Mouse (Mus musculus): ENCODE results near the gene Reps2.
A peak's percentile ranks its signal among the peaks of the same experiment; 100 is the strongest.

DNA sequence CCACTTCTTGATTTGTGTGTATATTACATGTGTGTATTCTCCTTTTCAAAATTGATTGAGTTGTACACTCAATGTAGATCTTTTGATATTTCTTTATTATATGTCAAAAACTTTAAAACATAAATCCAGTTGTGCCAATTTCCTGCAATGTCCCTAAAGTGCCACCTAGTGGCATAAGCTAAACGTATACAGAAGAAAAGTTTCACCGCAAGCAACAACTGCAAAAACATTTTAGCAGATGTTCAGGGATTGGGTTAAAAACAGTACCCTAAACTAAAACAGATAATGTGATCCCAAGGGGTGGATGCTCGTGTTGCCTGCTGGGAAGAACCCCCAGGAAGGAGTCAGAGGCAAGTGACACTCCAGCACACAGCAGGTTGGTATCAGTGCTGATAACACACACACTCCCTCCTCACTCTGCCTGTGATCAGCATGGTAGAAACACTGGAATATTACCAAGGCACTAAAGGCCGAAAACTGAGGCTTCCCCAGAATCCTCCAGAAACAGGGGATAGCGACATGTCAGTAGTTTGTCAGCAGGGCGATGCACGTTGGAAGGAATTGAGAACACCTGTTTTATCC, 189.5 kb downstream of the Reps2 start:
- TF ChIP-seq EP300 (IDR thresholded peaks at IDR 0.05), result no peak
- peak; percentile 51 for TF ChIP-seq CTCF (IDR thresholded peaks at IDR 0.05)

All from lung, postnatal 0 days (tissue).